In genomic region chr7:141291921-141292582, GRCm38 (mm10) we compare ENCODE assay signal across 8 mouse cellular contexts. TPM values are rescaled to one million over a fixed set of nuclear protein-coding genes. Genes with fewer than 3 reads are reported as not detected.
A peak's percentile ranks its signal among the peaks of the same experiment; 100 is the strongest.
DNase-seq lines count a peak whose midpoint lies in the region; ATAC-seq lines count a peak whose summit lies in the region.

Drd4 (plus strand) TSS chr7:141292006.

- H3K4me3 ChIP-seq in hindbrain, embryonic 10.5 days, result peak within 1 kb of the TSS; percentile 58
- peak within 1 kb of the TSS; percentile 39 for H3K4me3 ChIP-seq in stomach, embryonic 16.5 days (replicated peaks; ENCODE audit: low read length)

- H3K27ac ChIP-seq in hindbrain, embryonic 10.5 days, result peak within 1 kb of the TSS; percentile 83
- no peak within 1 kb of the TSS for H3K27ac ChIP-seq in stomach, embryonic 16.5 days (ENCODE audit: low read length)

- H3K4me2 ChIP-seq in stomach, embryonic 16.5 days (ENCODE audit: low read depth, low read length), result peak within 1 kb of the TSS; percentile 59

- WGBS in hindbrain, embryonic 10.5 days, result 2% methylated on average over 46 of the region's 46 CpGs
- WGBS in stomach, embryonic 16.5 days, result 3% methylated on average over 46 of the region's 46 CpGs

- H3K36me3 ChIP-seq in hindbrain, embryonic 10.5 days, result peaks cover 8% of the 10 kb centered on the region
- no peaks in the 10 kb centered on the region for H3K36me3 ChIP-seq in stomach, embryonic 16.5 days (ENCODE audit: control insufficient read depth, insufficient read depth, low read length)

- no peaks in the 10 kb centered on the region for H3K9me3 ChIP-seq in hindbrain, embryonic 10.5 days
- no peaks in the 10 kb centered on the region for H3K9me3 ChIP-seq in stomach, embryonic 16.5 days (replicated peaks; ENCODE audit: control insufficient read depth, low read length)

- peak; percentile 62 for DNase-seq in kidney, postnatal 10 days
- no peak for DNase-seq in kidney, adult 9 months
- DNase-seq in hindbrain, embryonic 10.5 days (ENCODE audit: low spot score), result peak; percentile 53
- peak; percentile 28 to 53 for DNase-seq in lung, postnatal 4 days
- DNase-seq in B cell, adult 2 months, result no peak
- no peak for DNase-seq in urinary bladder, postnatal 36 days (ENCODE audit: low spot score in 2 of 2)

- peak; percentile 48 for ATAC-seq in common myeloid progenitor, adult 5-6 weeks (replicated peaks; ENCODE audit: low read depth, poor library complexity, severe bottlenecking)
- ATAC-seq in stomach, embryonic 16.5 days (ENCODE audit: insufficient read depth, low FRiP score), result peak; percentile 26; the same call in 1 of the 2 replicates

- peaks cover 88% of the 10 kb centered on the region for H3K27me3 ChIP-seq in hindbrain, embryonic 10.5 days (ENCODE audit: insufficient read depth, poor library complexity, severe bottlenecking)
- peaks cover 38% of the 10 kb centered on the region for H3K27me3 ChIP-seq in stomach, embryonic 16.5 days (ENCODE audit: control insufficient read depth, insufficient read depth, low read length)

- H3K9ac ChIP-seq in stomach, embryonic 16.5 days (ENCODE audit: low read length), result peak within 1 kb of the TSS; percentile 58

- H3K4me1 ChIP-seq in hindbrain, embryonic 10.5 days (replicated peaks), result peaks cover 40% of the 10 kb centered on the region
- peaks cover 6% of the 10 kb centered on the region; the same call in 1 of the 2 replicates for H3K4me1 ChIP-seq in stomach, embryonic 16.5 days (ENCODE audit: control insufficient read depth, insufficient read depth, low read length)

RNA-seq across cellular contexts. Expression of gene Drd4, which starts in this region (rescaled TPM):
- total RNA-seq in common myeloid progenitor, adult 5-6 weeks (2017), result not detected in 2 replicates
- polyA plus RNA-seq in hindbrain, embryonic 10.5 days (2016; fragmentation: Nextera tagmentation; extraction: Ambion mirVana), result 0.34 and 0.35 TPM in 2 replicates
- polyA plus RNA-seq in stomach, embryonic 16.5 days (2015; fragmentation: Nextera tagmentation; extraction: Ambion mirVana), result 0.18 TPM in 1 of 2 replicates, not detected in the other

Comparison
In these comparisons a context has a peak if more than half of its experiments do, and no peak if none do; other contexts are left out.
1. DNase-seq: peak in kidney, postnatal 10 days (single experiment) and lung, postnatal 4 days (2 of 2); none in kidney, adult 9 months (single experiment), B cell, adult 2 months (0 of 2) and urinary bladder, postnatal 36 days (0 of 2).
2. Peak in ATAC-seq in common myeloid progenitor, adult 5-6 weeks; RNA of the gene not detected or under 1 TPM.
3. Peak in DNase-seq, H3K4me3 ChIP-seq and H3K27ac ChIP-seq in hindbrain, embryonic 10.5 days; RNA of the gene not detected or under 1 TPM.
4. Peak in ATAC-seq, H3K4me3 ChIP-seq, H3K9ac ChIP-seq and H3K4me2 ChIP-seq in stomach, embryonic 16.5 days; RNA of the gene not detected or under 1 TPM.